Mouse (Mus musculus): ENCODE data around the gene Hras. TPM values are rescaled to one million over a fixed set of nuclear protein-coding genes. Genes with fewer than 3 reads are reported as not detected.
A peak's percentile ranks its signal among the peaks of the same experiment; 100 is the strongest.

Gene Hras
- not detected in 2 replicates for polyA plus RNA-seq (2012; ENCODE audit: insufficient read depth, insufficient read length, low replicate concordance, missing spikeins)

- peak; percentile 49; the same call in 1 of the 2 replicates for TF ChIP-seq POLR2A (IDR thresholded peaks at IDR 0.05; ENCODE audit: insufficient read depth, low read depth, low read length)
- no peak for TF ChIP-seq CTCF (IDR thresholded peaks at IDR 0.05; ENCODE audit: insufficient read depth, low read depth, low read length)
- peaks cover 27% of the 10 kb centered on the region for H3K4me1 ChIP-seq (ENCODE audit: control insufficient read depth, insufficient read depth, low read length)
- WGBS, result under 1% methylated on average over 39 of the region's 39 CpGs
- peak within 1 kb of the TSS; percentile 79 for H3K27ac ChIP-seq (ENCODE audit: insufficient read depth, low read depth, low read length)
- peak within 1 kb of the TSS; percentile 92 for H3K4me3 ChIP-seq (ENCODE audit: insufficient read depth, low read depth, low read length)
Measured at GRCm38 (mm10) chr7:141193948-141194347, at the start of gene Hras, which contains the start of gene Lrrc56. Gene Hras, minus strand, starts transcription at chr7:141194005. Gene Lrrc56, plus strand, starts transcription at chr7:141194157.

GRCm38 (mm10) chr7:141231551-141231950 is 37.7 kb upstream of the Hras start:
- TF ChIP-seq POLR2A (IDR thresholded peaks at IDR 0.05; ENCODE audit: insufficient read depth, low read depth, low read length) (no peak), CTCF (IDR thresholded peaks at IDR 0.05; ENCODE audit: insufficient read depth, low read depth, low read length) (no peak)
- 92% methylated on average over 10 of the region's 10 CpGs for WGBS

GRCm38 (mm10) chr7:141231111-141231510 is 37.3 kb upstream of the Hras start:
- Histone ChIP-seq H3K27ac (ENCODE audit: insufficient read depth, low read depth, low read length) (no peak overlapping the region), H3K4me3 (ENCODE audit: insufficient read depth, low read depth, low read length) (no peak overlapping the region), H3K4me1 (ENCODE audit: control insufficient read depth, insufficient read depth, low read length) (peaks cover 15% of the 10 kb centered on the region)
- WGBS, result 85% methylated on average over 3 of the region's 3 CpGs
- no peak for TF ChIP-seq POLR2A (IDR thresholded peaks at IDR 0.05; ENCODE audit: insufficient read depth, low read depth, low read length)
- TF ChIP-seq CTCF (IDR thresholded peaks at IDR 0.05; ENCODE audit: insufficient read depth, low read depth, low read length), result no peak

More at GRCm38 (mm10) chr7:141231551-141231950, 37.7 kb upstream of the Hras start:
- Histone ChIP-seq H3K4me3 (ENCODE audit: insufficient read depth, low read depth, low read length) (no peak overlapping the region), H3K27ac (ENCODE audit: insufficient read depth, low read depth, low read length) (no peak overlapping the region), H3K4me1 (ENCODE audit: control insufficient read depth, insufficient read depth, low read length) (peaks cover 15% of the 10 kb centered on the region)

GRCm38 (mm10) chr7:141230570-141230969 is 36.8 kb upstream of the Hras start:
- Histone ChIP-seq H3K4me3 (ENCODE audit: insufficient read depth, low read depth, low read length) (no peak overlapping the region), H3K4me1 (ENCODE audit: control insufficient read depth, insufficient read depth, low read length) (peaks cover 15% of the 10 kb centered on the region), H3K27ac (ENCODE audit: insufficient read depth, low read depth, low read length) (no peak overlapping the region)
- TF ChIP-seq POLR2A (IDR thresholded peaks at IDR 0.05; ENCODE audit: insufficient read depth, low read depth, low read length) (no peak), CTCF (IDR thresholded peaks at IDR 0.05; ENCODE audit: insufficient read depth, low read depth, low read length) (no peak)
- WGBS, result 91% methylated on average over 4 of the region's 4 CpGs

GRCm38 (mm10) chr7:141229702-141230101 is 35.9 kb upstream of the Hras start:
- peaks cover 15% of the 10 kb centered on the region for H3K4me1 ChIP-seq (ENCODE audit: control insufficient read depth, insufficient read depth, low read length)
- no peak overlapping the region for H3K27ac ChIP-seq (ENCODE audit: insufficient read depth, low read depth, low read length)
- 59% methylated on average over 6 of the region's 6 CpGs for whole genome bisulfite sequencing
- peak overlapping the region; percentile 63 for H3K4me3 ChIP-seq (ENCODE audit: insufficient read depth, low read depth, low read length)
- TF ChIP-seq POLR2A (IDR thresholded peaks at IDR 0.05; ENCODE audit: insufficient read depth, low read depth, low read length) (no peak), CTCF (IDR thresholded peaks at IDR 0.05; ENCODE audit: insufficient read depth, low read depth, low read length) (no peak)

GRCm38 (mm10) chr7:141228279-141229067 is 34.7 kb upstream of the Hras start, which contains the start of gene Phrf1:
Gene Phrf1, plus strand, starts transcription at chr7:141228784.
- H3K27ac ChIP-seq (ENCODE audit: insufficient read depth, low read depth, low read length), result peak within 1 kb of the TSS; percentile 98
- H3K4me1 ChIP-seq (ENCODE audit: control insufficient read depth, insufficient read depth, low read length), result peaks cover 15% of the 10 kb centered on the region
- TF ChIP-seq CTCF (IDR thresholded peaks at IDR 0.05; ENCODE audit: insufficient read depth, low read depth, low read length) (peak; percentile 85), POLR2A (IDR thresholded peaks at IDR 0.05; ENCODE audit: insufficient read depth, low read depth, low read length) (peak; percentile 49)
- H3K4me3 ChIP-seq (ENCODE audit: insufficient read depth, low read depth, low read length), result peak within 1 kb of the TSS; percentile 63
- WGBS, result under 1% methylated on average over 76 of the region's 76 CpGs

- whole genome bisulfite sequencing, result 70% methylated on average over 4 of the region's 4 CpGs
- peaks cover 15% of the 10 kb centered on the region for H3K4me1 ChIP-seq (ENCODE audit: control insufficient read depth, insufficient read depth, low read length)
- no peak overlapping the region for H3K27ac ChIP-seq (ENCODE audit: insufficient read depth, low read depth, low read length)
- no peak for TF ChIP-seq CTCF (IDR thresholded peaks at IDR 0.05; ENCODE audit: insufficient read depth, low read depth, low read length)
- TF ChIP-seq POLR2A (IDR thresholded peaks at IDR 0.05; ENCODE audit: insufficient read depth, low read depth, low read length), result no peak
- no peak overlapping the region for H3K4me3 ChIP-seq (ENCODE audit: insufficient read depth, low read depth, low read length)
Measured at GRCm38 (mm10) chr7:141227796-141228195, 34.0 kb upstream of the Hras start.

- peaks cover 22% of the 10 kb centered on the region for H3K4me1 ChIP-seq (ENCODE audit: control insufficient read depth, insufficient read depth, low read length)
- no peak overlapping the region for H3K4me3 ChIP-seq (ENCODE audit: insufficient read depth, low read depth, low read length)
- no peak overlapping the region for H3K27ac ChIP-seq (ENCODE audit: insufficient read depth, low read depth, low read length)
- WGBS, result 88% methylated on average over 6 of the region's 6 CpGs
- TF ChIP-seq CTCF (IDR thresholded peaks at IDR 0.05; ENCODE audit: insufficient read depth, low read depth, low read length) (no peak), POLR2A (IDR thresholded peaks at IDR 0.05; ENCODE audit: insufficient read depth, low read depth, low read length) (no peak)
Measured at GRCm38 (mm10) chr7:141226535-141226934, 32.7 kb upstream of the Hras start.

GRCm38 (mm10) chr7:141222696-141223215 is 29.0 kb upstream of the Hras start:
- H3K4me1 ChIP-seq (ENCODE audit: control insufficient read depth, insufficient read depth, low read length), result peaks cover 17% of the 10 kb centered on the region
- WGBS, result 90% methylated on average over 4 of the region's 4 CpGs
- no peak for TF ChIP-seq POLR2A (IDR thresholded peaks at IDR 0.05; ENCODE audit: insufficient read depth, low read depth, low read length)
- no peak for TF ChIP-seq CTCF (IDR thresholded peaks at IDR 0.05; ENCODE audit: insufficient read depth, low read depth, low read length)
- H3K4me3 ChIP-seq (ENCODE audit: insufficient read depth, low read depth, low read length), result no peak overlapping the region
- no peak overlapping the region for H3K27ac ChIP-seq (ENCODE audit: insufficient read depth, low read depth, low read length)
